Mouse (Mus musculus): ENCODE results near the gene Hdac2. TPM values are rescaled to one million over a fixed set of nuclear protein-coding genes. Genes with fewer than 3 reads are reported as not detected.

Hdac2 gene
- total and polyA plus RNA-seq, 3 experiments: 9.9 to 52.1 (median 51.6) TPM

DNA sequence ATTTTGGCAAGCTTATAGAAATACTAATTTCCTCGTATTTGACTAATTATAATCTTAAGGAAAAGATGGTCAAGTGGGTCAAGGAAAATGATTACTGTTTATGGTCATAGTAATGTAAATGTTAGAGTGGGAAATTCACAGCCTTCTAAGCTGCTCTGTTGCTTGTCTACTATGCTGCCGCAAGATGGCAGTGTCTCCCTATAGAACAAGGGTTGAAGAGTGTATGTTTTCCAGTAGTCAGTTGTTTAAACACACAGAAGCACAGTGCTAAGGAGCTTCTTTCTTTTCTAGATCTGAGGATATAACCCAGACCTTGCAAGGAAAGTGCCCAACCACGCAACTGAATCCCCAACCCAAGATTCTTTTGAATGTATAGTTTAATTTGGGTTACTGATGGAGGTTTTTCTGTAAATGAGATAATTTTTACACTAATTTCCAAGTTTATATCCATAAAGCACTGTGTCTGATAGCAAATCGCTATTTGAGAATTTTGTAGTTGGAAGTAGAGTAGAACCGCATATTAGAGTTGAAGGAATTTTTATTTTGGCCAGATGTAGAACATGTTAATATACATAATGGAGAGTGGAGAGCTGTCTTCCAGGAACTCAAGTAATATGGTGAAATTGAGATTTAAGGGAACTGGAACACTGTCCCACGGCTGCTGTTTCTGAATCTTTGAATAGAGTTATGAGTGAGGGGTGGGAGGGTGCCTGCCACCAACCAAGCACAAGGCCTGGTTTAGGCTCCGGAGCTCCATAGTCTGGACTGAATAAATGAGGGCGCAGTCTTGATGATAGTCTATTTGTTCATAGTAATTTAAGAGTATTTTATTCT, 40.1 kb downstream of the Hdac2 start:
- H3K4me3 ChIP-seq: no peak overlapping the region
- peak; percentile 55 to 67 for DNase-seq
- H3K79me2 ChIP-seq (replicated peaks; ENCODE audit: control insufficient read depth, insufficient read depth, low read length): no peaks in the 10 kb centered on the region
- no peak overlapping the region for H3K27ac ChIP-seq
- no peak overlapping the region for H3K9ac ChIP-seq (ENCODE audit: low read depth, low read length)
- no peaks in the 10 kb centered on the region for H3K36me3 ChIP-seq (ENCODE audit: control insufficient read depth, insufficient read depth, low read length)
- H3K4me1 ChIP-seq (ENCODE audit: control insufficient read depth, insufficient read depth, low read length): no peaks in the 10 kb centered on the region; the same call in 1 of the 2 replicates
- TF ChIP-seq CTCF (IDR thresholded peaks at IDR 0.05) (no peak; the same call in 1 of the 2 replicates), EP300 (IDR thresholded peaks at IDR 0.05; ENCODE audit: insufficient read depth, low read depth, low read length) (no peak), POLR2A (IDR thresholded peaks at IDR 0.05; ENCODE audit: insufficient read depth, low read depth, low read length) (no peak)
- intact Hi-C loops (cut with DNase I): loop anchor here (1.0 to 5.0 kb wide), 5 partner anchors 58 to 1834 kb away; no protein-coding TSS in a partner anchor
- 49% methylated on average over 8 of the region's 8 CpGs for WGBS
- H3K27me3 ChIP-seq (ENCODE audit: control insufficient read depth, insufficient read depth, low read length): no peaks in the 10 kb centered on the region

DNA sequence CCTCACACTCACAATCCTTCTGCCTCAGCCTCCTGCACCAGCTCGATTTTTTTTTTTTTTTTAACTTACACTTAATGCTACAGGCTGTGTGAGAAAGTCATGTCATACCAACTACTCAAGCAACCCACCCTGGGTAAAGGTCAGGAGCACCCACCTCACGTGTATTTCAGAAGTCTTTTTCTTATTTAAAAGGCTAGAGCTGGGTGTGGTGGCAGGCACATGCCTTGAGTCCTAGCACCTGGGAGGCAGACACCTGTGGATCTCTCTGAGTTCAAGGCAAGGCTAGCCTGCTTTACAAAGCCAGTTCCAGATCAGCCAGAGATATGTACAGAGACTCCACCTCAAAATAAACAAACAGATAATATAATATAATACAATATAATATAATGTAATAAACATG, 41.4 kb downstream of the Hdac2 start:
- Histone ChIP-seq H3K36me3 (ENCODE audit: control insufficient read depth, insufficient read depth, low read length) (no peaks in the 10 kb centered on the region), H3K79me2 (replicated peaks; ENCODE audit: control insufficient read depth, insufficient read depth, low read length) (no peaks in the 10 kb centered on the region), H3K4me3 (no peak overlapping the region), H3K27me3 (ENCODE audit: control insufficient read depth, insufficient read depth, low read length) (no peaks in the 10 kb centered on the region), H3K4me1 (ENCODE audit: control insufficient read depth, insufficient read depth, low read length) (no peaks in the 10 kb centered on the region; the same call in 1 of the 2 replicates), H3K27ac (no peak overlapping the region), H3K9ac (ENCODE audit: low read depth, low read length) (no peak overlapping the region)
- intact Hi-C loops (cut with DNase I): loop anchor here (2.0 kb wide), 2 partner anchors 1539 to 1833 kb away; no protein-coding TSS in a partner anchor
- DNase-seq: no peak
- 52% methylated on average over 2 of the region's 2 CpGs for WGBS
- TF ChIP-seq POLR2A (IDR thresholded peaks at IDR 0.05; ENCODE audit: insufficient read depth, low read depth, low read length): no peak
- no peak for TF ChIP-seq EP300 (IDR thresholded peaks at IDR 0.05; ENCODE audit: insufficient read depth, low read depth, low read length)

DNA sequence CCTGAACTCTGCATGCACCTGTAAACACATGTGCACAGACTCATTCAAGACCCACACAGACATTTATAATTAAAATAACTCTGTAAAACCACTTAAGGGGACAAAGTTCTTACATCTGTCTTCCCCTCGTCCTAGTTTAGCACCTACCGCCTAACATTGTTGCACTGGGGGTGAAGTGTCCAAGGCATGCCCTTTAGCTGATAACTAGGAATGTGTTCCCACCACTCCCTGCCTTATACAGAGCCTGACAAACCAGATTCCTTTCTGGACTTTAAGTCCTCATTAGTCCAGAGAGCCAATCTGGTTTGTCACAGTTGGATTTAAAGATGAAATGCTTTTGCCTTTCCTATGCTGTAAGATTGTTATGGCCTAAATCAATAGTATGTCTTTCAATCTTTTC, 41.9 kb downstream of the Hdac2 start:
- intact Hi-C loops (cut with DNase I): no loop called here
- 72% methylated on average over 2 of the region's 2 CpGs for WGBS

DNA sequence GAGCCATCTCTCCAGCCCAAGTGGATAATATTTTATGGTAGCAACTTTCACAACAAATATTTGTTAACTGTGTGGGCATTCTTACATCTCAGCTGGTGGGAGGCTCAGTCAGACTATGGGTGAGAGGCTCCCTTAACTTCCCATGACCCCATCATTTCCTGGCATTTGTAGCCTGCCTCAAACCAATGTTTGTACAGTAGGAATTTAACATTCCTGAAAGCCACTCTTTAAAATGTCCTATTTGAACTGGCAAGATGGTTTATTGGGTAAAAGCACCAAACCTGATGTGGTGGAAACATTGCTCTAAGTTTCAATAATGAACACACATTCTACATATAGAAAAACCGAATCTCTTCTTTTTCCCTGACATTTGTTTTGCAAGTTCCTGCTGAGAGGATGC, 50.0 kb downstream of the Hdac2 start:
- H3K4me1 ChIP-seq (ENCODE audit: control insufficient read depth, insufficient read depth, low read length): no peaks in the 10 kb centered on the region
- no peaks in the 10 kb centered on the region for H3K36me3 ChIP-seq (ENCODE audit: control insufficient read depth, insufficient read depth, low read length)
- no peaks in the 10 kb centered on the region for H3K79me2 ChIP-seq (replicated peaks; ENCODE audit: control insufficient read depth, insufficient read depth, low read length)
- intact Hi-C loops (cut with DNase I): no loop called here
- no peaks in the 10 kb centered on the region for H3K27me3 ChIP-seq (ENCODE audit: control insufficient read depth, insufficient read depth, low read length)
- 63% methylated on average over 1 of the region's 1 CpGs for WGBS
- H3K9ac ChIP-seq (ENCODE audit: low read depth, low read length): no peak overlapping the region
- TF ChIP-seq CTCF (IDR thresholded peaks at IDR 0.05) (no peak), EP300 (IDR thresholded peaks at IDR 0.05; ENCODE audit: insufficient read depth, low read depth, low read length) (no peak), POLR2A (IDR thresholded peaks at IDR 0.05; ENCODE audit: insufficient read depth, low read depth, low read length) (no peak)
- H3K27ac ChIP-seq: no peak overlapping the region
- H3K4me3 ChIP-seq: no peak overlapping the region
- no peak for DNase-seq

More for the DNA sequence above, 41.9 kb downstream of the Hdac2 start:
- H3K36me3 ChIP-seq (ENCODE audit: control insufficient read depth, insufficient read depth, low read length): no peaks in the 10 kb centered on the region
- no peak overlapping the region for H3K4me3 ChIP-seq
- DNase-seq: no peak
- H3K4me1 ChIP-seq (ENCODE audit: control insufficient read depth, insufficient read depth, low read length): no peaks in the 10 kb centered on the region; the same call in 1 of the 2 replicates
- H3K27me3 ChIP-seq (ENCODE audit: control insufficient read depth, insufficient read depth, low read length): no peaks in the 10 kb centered on the region
- TF ChIP-seq CTCF (IDR thresholded peaks at IDR 0.05) (no peak), EP300 (IDR thresholded peaks at IDR 0.05; ENCODE audit: insufficient read depth, low read depth, low read length) (no peak), POLR2A (IDR thresholded peaks at IDR 0.05; ENCODE audit: insufficient read depth, low read depth, low read length) (no peak)
- H3K79me2 ChIP-seq (replicated peaks; ENCODE audit: control insufficient read depth, insufficient read depth, low read length): no peaks in the 10 kb centered on the region
- H3K27ac ChIP-seq: no peak overlapping the region
- H3K9ac ChIP-seq (ENCODE audit: low read depth, low read length): no peak overlapping the region

DNA sequence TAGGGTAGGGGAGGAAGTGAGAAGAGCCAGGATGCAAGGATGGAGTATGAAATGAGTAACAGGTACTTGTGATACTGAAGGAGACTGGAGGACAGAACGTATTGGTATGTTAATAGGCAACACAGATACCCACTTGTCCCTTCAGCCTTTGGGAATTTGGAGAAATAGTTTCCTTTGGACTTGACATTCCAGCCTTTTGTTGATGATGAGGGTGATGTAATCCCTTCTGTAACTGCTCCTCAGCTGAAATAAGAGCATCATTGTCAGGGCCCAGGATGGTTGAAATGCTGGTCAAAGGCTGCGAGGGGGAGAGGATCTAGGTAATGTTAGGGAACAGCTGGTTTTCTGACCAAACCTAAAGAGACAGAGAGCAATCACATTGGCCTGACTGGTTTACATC, 54.3 kb downstream of the Hdac2 start:
- H3K36me3 ChIP-seq (ENCODE audit: control insufficient read depth, insufficient read depth, low read length): no peaks in the 10 kb centered on the region
- H3K79me2 ChIP-seq (replicated peaks; ENCODE audit: control insufficient read depth, insufficient read depth, low read length): no peaks in the 10 kb centered on the region
- no peak overlapping the region for H3K9ac ChIP-seq (ENCODE audit: low read depth, low read length)
- no peak overlapping the region for H3K27ac ChIP-seq
- no peak overlapping the region for H3K4me3 ChIP-seq
- no peaks in the 10 kb centered on the region for H3K4me1 ChIP-seq (ENCODE audit: control insufficient read depth, insufficient read depth, low read length)
- intact Hi-C loops (cut with DNase I): no loop called here
- TF ChIP-seq CTCF (IDR thresholded peaks at IDR 0.05) (no peak), EP300 (IDR thresholded peaks at IDR 0.05; ENCODE audit: insufficient read depth, low read depth, low read length) (no peak), POLR2A (IDR thresholded peaks at IDR 0.05; ENCODE audit: insufficient read depth, low read depth, low read length) (no peak)
- WGBS: 77% methylated on average over 2 of the region's 2 CpGs
- H3K27me3 ChIP-seq (ENCODE audit: control insufficient read depth, insufficient read depth, low read length): no peaks in the 10 kb centered on the region
- DNase-seq: no peak

DNA sequence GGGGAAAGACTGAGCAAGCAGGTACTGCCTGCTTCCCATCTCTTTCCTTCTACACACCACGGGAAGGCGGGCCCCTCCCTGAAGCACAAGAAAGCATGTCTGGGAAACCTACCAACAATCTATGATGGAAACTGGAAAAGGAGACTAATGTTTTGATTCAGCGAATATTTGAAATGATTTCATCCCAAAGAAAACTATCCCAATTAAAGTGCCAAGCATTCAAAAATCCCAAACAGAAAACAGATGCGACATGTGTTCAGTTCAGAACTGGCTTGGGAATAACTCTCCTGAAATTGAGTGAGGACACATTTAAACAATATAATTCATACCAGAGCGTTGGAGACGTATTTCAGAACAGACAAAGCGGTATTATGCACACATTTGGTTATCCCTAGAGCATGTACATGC, 60.8 kb downstream of the Hdac2 start:
- no peaks in the 10 kb centered on the region for H3K36me3 ChIP-seq (ENCODE audit: control insufficient read depth, insufficient read depth, low read length)
- peak in 1 of 2 experiments; percentile 43 for DNase-seq
- H3K4me3 ChIP-seq: no peak overlapping the region
- no peak overlapping the region for H3K9ac ChIP-seq (ENCODE audit: low read depth, low read length)
- no peaks in the 10 kb centered on the region for H3K79me2 ChIP-seq (replicated peaks; ENCODE audit: control insufficient read depth, insufficient read depth, low read length)
- TF ChIP-seq EP300 (IDR thresholded peaks at IDR 0.05; ENCODE audit: insufficient read depth, low read depth, low read length) (no peak), CTCF (IDR thresholded peaks at IDR 0.05) (no peak), POLR2A (IDR thresholded peaks at IDR 0.05; ENCODE audit: insufficient read depth, low read depth, low read length) (no peak)
- no peaks in the 10 kb centered on the region for H3K27me3 ChIP-seq (ENCODE audit: control insufficient read depth, insufficient read depth, low read length)
- intact Hi-C loops (cut with DNase I): no loop called here
- H3K4me1 ChIP-seq (ENCODE audit: control insufficient read depth, insufficient read depth, low read length): no peaks in the 10 kb centered on the region; the same call in 1 of the 2 replicates
- 70% methylated on average over 7 of the region's 7 CpGs for WGBS
- peak overlapping the region; percentile 52 for H3K27ac ChIP-seq

Measured in heart, adult 2 months (tissue).